10 mouse cellular contexts compared by ENCODE assay signal in genomic region chr7:66427437-66428161, GRCm38 (mm10). TPM values are rescaled to one million over a fixed set of nuclear protein-coding genes. Genes with fewer than 3 reads are reported as not detected.
DNase-seq lines count a peak whose midpoint lies in the region; ATAC-seq and TF ChIP-seq lines count a peak whose summit lies in the region.
"Had no signal": no experiment of that assay in that cellular context is flagged by ENCODE, and none has a peak within 500 bp of the region (broad histone marks: within the 10 kb centered on the region; RNA-seq: fewer than 3 reads in every experiment).

TSS of gene Aldh1a3 (minus strand) at chr7:66427517.

- ATAC-seq in common myeloid progenitor, adult 5-6 weeks (replicated peaks; ENCODE audit: low read depth, poor library complexity, severe bottlenecking), result peak; percentile 70
- peak; percentile 71 for ATAC-seq in intestine, postnatal 0 days

- WGBS in intestine, postnatal 0 days, result 1% methylated on average over 54 of the region's 56 CpGs

- H3K27me3 ChIP-seq in intestine, postnatal 0 days (replicated peaks; ENCODE audit: control insufficient read depth, insufficient read depth, low read length), result peaks cover 34% of the 10 kb centered on the region
- H3K27me3 ChIP-seq in testis, adult 2 months (ENCODE audit: control insufficient read depth, insufficient read depth, low read length), result no peaks in the 10 kb centered on the region

- peak; percentile 27 for DNase-seq in left cerebral cortex, postnatal 4 days
- no peak for DNase-seq in left cerebral cortex, adult 9 months (ENCODE audit: low spot score in 2 of 2)
- DNase-seq in heart, adult 18-20 months, result peak; percentile 40 to 60
- DNase-seq in lung, postnatal 14 days, result peak; percentile 37
- no peak for DNase-seq in spleen, postnatal 4 days (ENCODE audit: low spot score in 2 of 2)

- intact Hi-C loops in left cerebral cortex, postnatal 4 days (cut with DNase I), result no loop called here

- H3K4me1 ChIP-seq in intestine, postnatal 0 days (replicated peaks; ENCODE audit: control insufficient read depth, insufficient read depth, low read length), result no peaks in the 10 kb centered on the region
- peaks cover 5% of the 10 kb centered on the region; the same call in 1 of the 2 replicates for H3K4me1 ChIP-seq in testis, adult 2 months (ENCODE audit: control insufficient read depth, insufficient read depth, low read length)

- peak within 1 kb of the TSS; percentile 79 for H3K4me2 ChIP-seq in intestine, postnatal 0 days (replicated peaks; ENCODE audit: low read depth)

- H3K36me3 ChIP-seq in intestine, postnatal 0 days (ENCODE audit: control insufficient read depth, insufficient read depth), result no peaks in the 10 kb centered on the region
- no peaks in the 10 kb centered on the region for H3K36me3 ChIP-seq in testis, adult 2 months (ENCODE audit: control insufficient read depth, insufficient read depth, low read length)
- H3K36me3 ChIP-seq: G1E had no signal

- H3K4me3 ChIP-seq in intestine, postnatal 0 days (ENCODE audit: low read depth, low read length), result peak within 1 kb of the TSS; percentile 51
- peak within 1 kb of the TSS; percentile 7 for H3K4me3 ChIP-seq in testis, adult 2 months (ENCODE audit: control insufficient read depth, low read depth, low read length)

- no peak within 1 kb of the TSS for H3K27ac ChIP-seq in intestine, postnatal 0 days (ENCODE audit: low read depth, low read length)
- H3K27ac ChIP-seq in testis, adult 2 months (ENCODE audit: control insufficient read depth, insufficient read depth, low read depth, low read length), result no peak within 1 kb of the TSS
- H3K27ac ChIP-seq: macrophage had no signal

- H3K9me3 ChIP-seq in intestine, postnatal 0 days (ENCODE audit: control insufficient read depth), result no peaks in the 10 kb centered on the region
- H3K9me3 ChIP-seq: G1E had no signal

- no peak for TF ChIP-seq CTCF in intestine, postnatal 0 days (IDR thresholded peaks at IDR 0.05; ENCODE audit: low read depth)
- TF ChIP-seq CTCF in testis, adult 2 months (IDR thresholded peaks at IDR 0.05; ENCODE audit: control insufficient read depth, insufficient read depth, insufficient replicate concordance, low read depth, low read length), result no peak

- 0 out of 2 replicates have a peak, but pooled peaks have one; percentile 27 for TF ChIP-seq POLR2A in testis, adult 2 months (IDR thresholded peaks at IDR 0.05; ENCODE audit: control insufficient read depth, low read depth, low read length)

- peak within 1 kb of the TSS; percentile 46 for H3K9ac ChIP-seq in intestine, postnatal 0 days (ENCODE audit: low read depth, low read length)

RNA-seq across cellular contexts. Expression of gene Aldh1a3, which starts in this region (rescaled TPM):
- 1 to 10 TPM; 2.9 TPM for total RNA-seq in left cerebral cortex, postnatal 4 days (2021)
- total RNA-seq in common myeloid progenitor, adult 5-6 weeks (2017), result 0.46 TPM in 1 of 2 replicates, not detected in the other
- total RNA-seq in heart, adult 18-20 months (2021), result 1 to 10 TPM in 1 of 2 experiments, under 1 TPM in 1; 0.84 to 1.1 TPM
- polyA plus RNA-seq in intestine, postnatal 0 days (2015; fragmentation: Nextera tagmentation; extraction: Ambion mirVana), result 45.4 and 46.6 TPM in 2 replicates
- polyA plus RNA-seq in testis, adult 2 months (2012; rRNA removed), result 1.1 and 1.6 TPM in 2 replicates
- polyA plus RNA-seq: G1E, macrophage had no signal

Comparison
In these comparisons a context has a peak if more than half of its experiments do, and no peak if none do; other contexts are left out.
1. RNA of gene Aldh1a3 (polyA plus RNA-seq): 45.4 to 46.6 TPM in intestine, postnatal 0 days; 1.1 to 1.6 TPM in testis, adult 2 months; every median in the first group is over 10 times any median in the second.
2. DNase-seq: peak in left cerebral cortex, postnatal 4 days (single experiment), heart, adult 18-20 months (2 of 2) and lung, postnatal 14 days (single experiment); none in left cerebral cortex, adult 9 months (0 of 2) and spleen, postnatal 4 days (0 of 2).
3. Peak in ATAC-seq in common myeloid progenitor, adult 5-6 weeks; RNA of the gene not detected or under 1 TPM.